Mouse (Mus musculus): ENCODE results near the gene Serpinb9. TPM values are rescaled to one million over a fixed set of nuclear protein-coding genes. Genes with fewer than 3 reads are reported as not detected.
A peak's percentile ranks its signal among the peaks of the same experiment; 100 is the strongest.

Serpinb9 gene
- polyA plus RNA-seq, 1 experiment from 2014 or later = 0.63 TPM

GRCm38 (mm10) chr13:32993152-32993893 lies 9.7 kb upstream of the Serpinb9 start:
- ATAC-seq (ENCODE audit: low FRiP score) (no peak), DNase-seq (ENCODE audit: low spot score, missing footprints) (no peak)
- Histone ChIP-seq H3K36me3 (ENCODE audit: control insufficient read depth, insufficient read depth, low read length) (no peaks in the 10 kb centered on the region), H3K4me3 (ENCODE audit: low read depth, low read length) (no peak overlapping the region), H3K4me2 (no peak overlapping the region), H3K27me3 (ENCODE audit: control insufficient read depth, insufficient read depth, low read length) (no peaks in the 10 kb centered on the region), H3K27ac (ENCODE audit: low read depth, low read length) (no peak overlapping the region), H3K9ac (ENCODE audit: low read length) (no peak overlapping the region), H3K9me3 (ENCODE audit: control insufficient read depth, low read length) (no peaks in the 10 kb centered on the region), H3K4me1 (ENCODE audit: control insufficient read depth, insufficient read depth, low read length) (no peaks in the 10 kb centered on the region)
- WGBS = 79% methylated on average over 10 of the region's 10 CpGs

- Histone ChIP-seq H3K4me3 (ENCODE audit: low read depth, low read length) (no peak overlapping the region), H3K4me1 (ENCODE audit: control insufficient read depth, insufficient read depth, low read length) (no peaks in the 10 kb centered on the region), H3K9ac (ENCODE audit: low read length) (no peak overlapping the region), H3K36me3 (ENCODE audit: control insufficient read depth, insufficient read depth, low read length) (no peaks in the 10 kb centered on the region), H3K4me2 (no peak overlapping the region), H3K9me3 (ENCODE audit: control insufficient read depth, low read length) (no peaks in the 10 kb centered on the region), H3K27ac (ENCODE audit: low read depth, low read length) (no peak overlapping the region), H3K27me3 (ENCODE audit: control insufficient read depth, insufficient read depth, low read length) (no peaks in the 10 kb centered on the region)
- 61% methylated on average over 2 of the region's 2 CpGs for whole genome bisulfite sequencing
- ATAC-seq (ENCODE audit: low FRiP score) (no peak), DNase-seq (ENCODE audit: low spot score, missing footprints) (no peak)
Measured at GRCm38 (mm10) chr13:32993894-32994242, 9.2 kb upstream of the Serpinb9 start.

GRCm38 (mm10) chr13:32995051-32995450 lies 8.0 kb upstream of the Serpinb9 start:
- no peaks in the 10 kb centered on the region for H3K27me3 ChIP-seq (ENCODE audit: control insufficient read depth, insufficient read depth, low read length)
- no peak overlapping the region for H3K27ac ChIP-seq (ENCODE audit: low read depth, low read length)
- WGBS = 82% methylated on average over 4 of the region's 4 CpGs
- ATAC-seq (ENCODE audit: low FRiP score) (no peak), DNase-seq (ENCODE audit: low spot score, missing footprints) (no peak)
- no peaks in the 10 kb centered on the region for H3K4me1 ChIP-seq (ENCODE audit: control insufficient read depth, insufficient read depth, low read length)
- no peaks in the 10 kb centered on the region for H3K36me3 ChIP-seq (ENCODE audit: control insufficient read depth, insufficient read depth, low read length)
- H3K9ac ChIP-seq (ENCODE audit: low read length) = no peak overlapping the region
- H3K4me2 ChIP-seq = no peak overlapping the region
- H3K4me3 ChIP-seq (ENCODE audit: low read depth, low read length) = no peak overlapping the region
- no peaks in the 10 kb centered on the region for H3K9me3 ChIP-seq (ENCODE audit: control insufficient read depth, low read length)

- Histone ChIP-seq H3K9me3 (ENCODE audit: control insufficient read depth, low read length) (no peaks in the 10 kb centered on the region), H3K4me3 (ENCODE audit: low read depth, low read length) (no peak overlapping the region), H3K4me1 (ENCODE audit: control insufficient read depth, insufficient read depth, low read length) (0 out of 2 replicates have a peak, but pooled peaks cover 3% of the 10 kb centered on the region), H3K36me3 (ENCODE audit: control insufficient read depth, insufficient read depth, low read length) (no peaks in the 10 kb centered on the region), H3K27ac (ENCODE audit: low read depth, low read length) (no peak overlapping the region), H3K27me3 (ENCODE audit: control insufficient read depth, insufficient read depth, low read length) (no peaks in the 10 kb centered on the region), H3K9ac (ENCODE audit: low read length) (no peak overlapping the region), H3K4me2 (no peak overlapping the region)
- ATAC-seq (ENCODE audit: low FRiP score) (no peak), DNase-seq (ENCODE audit: low spot score, missing footprints) (no peak)
- WGBS = 93% methylated on average over 5 of the region's 5 CpGs
Measured at GRCm38 (mm10) chr13:33001341-33001740, 1.7 kb upstream of the Serpinb9 start.

GRCm38 (mm10) chr13:33003523-33004413 lies 718 bp downstream of the Serpinb9 start:
- peak; percentile 33; the same call in 1 of the 2 replicates for ATAC-seq (ENCODE audit: low FRiP score)
- Histone ChIP-seq H3K4me2 (peak overlapping the region; percentile 36; the same call in 1 of the 2 replicates), H3K4me1 (ENCODE audit: control insufficient read depth, insufficient read depth, low read length) (0 out of 2 replicates have a peak, but pooled peaks cover 3% of the 10 kb centered on the region), H3K27ac (ENCODE audit: low read depth, low read length) (no peak overlapping the region), H3K27me3 (ENCODE audit: control insufficient read depth, insufficient read depth, low read length) (no peaks in the 10 kb centered on the region), H3K9ac (ENCODE audit: low read length) (peak overlapping the region; percentile 44), H3K4me3 (ENCODE audit: low read depth, low read length) (no peak overlapping the region), H3K36me3 (ENCODE audit: control insufficient read depth, insufficient read depth, low read length) (no peaks in the 10 kb centered on the region), H3K9me3 (ENCODE audit: control insufficient read depth, low read length) (no peaks in the 10 kb centered on the region)
- no peak for DNase-seq (ENCODE audit: low spot score, missing footprints)
- 73% methylated on average over 9 of the region's 9 CpGs for WGBS

- DNase-seq (ENCODE audit: low spot score, missing footprints) (peak; percentile 88), ATAC-seq (ENCODE audit: low FRiP score) (peak; percentile 82)
- peak overlapping the region; percentile 36 for H3K4me2 ChIP-seq
- WGBS = 20% methylated on average over 12 of the region's 12 CpGs
- H3K4me1 ChIP-seq (ENCODE audit: control insufficient read depth, insufficient read depth, low read length) = 0 out of 2 replicates have a peak, but pooled peaks cover 3% of the 10 kb centered on the region
- H3K4me3 ChIP-seq (ENCODE audit: low read depth, low read length) = no peak overlapping the region; the same call in 1 of the 2 replicates
- H3K36me3 ChIP-seq (ENCODE audit: control insufficient read depth, insufficient read depth, low read length) = no peaks in the 10 kb centered on the region
- no peak overlapping the region for H3K27ac ChIP-seq (ENCODE audit: low read depth, low read length)
- peak overlapping the region; percentile 44 for H3K9ac ChIP-seq (ENCODE audit: low read length)
- no peaks in the 10 kb centered on the region for H3K27me3 ChIP-seq (ENCODE audit: control insufficient read depth, insufficient read depth, low read length)
- H3K9me3 ChIP-seq (ENCODE audit: control insufficient read depth, low read length) = no peaks in the 10 kb centered on the region
Measured at GRCm38 (mm10) chr13:33004414-33005105, 1.5 kb downstream of the Serpinb9 start.

GRCm38 (mm10) chr13:33005501-33006075 lies 2.5 kb downstream of the Serpinb9 start:
- 0 out of 2 replicates have a peak, but pooled peaks cover 3% of the 10 kb centered on the region for H3K4me1 ChIP-seq (ENCODE audit: control insufficient read depth, insufficient read depth, low read length)
- H3K36me3 ChIP-seq (ENCODE audit: control insufficient read depth, insufficient read depth, low read length) = no peaks in the 10 kb centered on the region
- H3K9me3 ChIP-seq (ENCODE audit: control insufficient read depth, low read length) = no peaks in the 10 kb centered on the region
- H3K9ac ChIP-seq (ENCODE audit: low read length) = no peak overlapping the region
- H3K4me3 ChIP-seq (ENCODE audit: low read depth, low read length) = no peak overlapping the region
- H3K27me3 ChIP-seq (ENCODE audit: control insufficient read depth, insufficient read depth, low read length) = no peaks in the 10 kb centered on the region
- WGBS = 73% methylated on average over 2 of the region's 2 CpGs
- no peak overlapping the region for H3K27ac ChIP-seq (ENCODE audit: low read depth, low read length)
- no peak for ATAC-seq (ENCODE audit: low FRiP score)
- no peak for DNase-seq (ENCODE audit: low spot score, missing footprints)
- no peak overlapping the region for H3K4me2 ChIP-seq

- Histone ChIP-seq H3K36me3 (ENCODE audit: control insufficient read depth, insufficient read depth, low read length) (no peaks in the 10 kb centered on the region), H3K4me1 (ENCODE audit: control insufficient read depth, insufficient read depth, low read length) (0 out of 2 replicates have a peak, but pooled peaks cover 3% of the 10 kb centered on the region), H3K4me2 (no peak overlapping the region), H3K9ac (ENCODE audit: low read length) (no peak overlapping the region), H3K27me3 (ENCODE audit: control insufficient read depth, insufficient read depth, low read length) (no peaks in the 10 kb centered on the region), H3K4me3 (ENCODE audit: low read depth, low read length) (no peak overlapping the region), H3K9me3 (ENCODE audit: control insufficient read depth, low read length) (no peaks in the 10 kb centered on the region), H3K27ac (ENCODE audit: low read depth, low read length) (no peak overlapping the region)
- ATAC-seq (ENCODE audit: low FRiP score) = no peak
- 85% methylated on average over 3 of the region's 3 CpGs for WGBS
- no peak for DNase-seq (ENCODE audit: low spot score, missing footprints)
Measured at GRCm38 (mm10) chr13:33006555-33006954, 3.5 kb downstream of the Serpinb9 start.

Data from midbrain, embryonic 11.5 days (tissue).